Mouse (Mus musculus): ENCODE data around the gene Lcp2. TPM values are rescaled to one million over a fixed set of nuclear protein-coding genes. Genes with fewer than 3 reads are reported as not detected.
A peak's percentile ranks its signal among the peaks of the same experiment; 100 is the strongest.

Lcp2 gene
- 1 to 10 TPM; 3.5 to 3.8 TPM for total RNA-seq (2021)
- long read RNA-seq, experiment 1, result 0 reads
- long read RNA-seq, experiment 2, result 0 reads

DNA sequence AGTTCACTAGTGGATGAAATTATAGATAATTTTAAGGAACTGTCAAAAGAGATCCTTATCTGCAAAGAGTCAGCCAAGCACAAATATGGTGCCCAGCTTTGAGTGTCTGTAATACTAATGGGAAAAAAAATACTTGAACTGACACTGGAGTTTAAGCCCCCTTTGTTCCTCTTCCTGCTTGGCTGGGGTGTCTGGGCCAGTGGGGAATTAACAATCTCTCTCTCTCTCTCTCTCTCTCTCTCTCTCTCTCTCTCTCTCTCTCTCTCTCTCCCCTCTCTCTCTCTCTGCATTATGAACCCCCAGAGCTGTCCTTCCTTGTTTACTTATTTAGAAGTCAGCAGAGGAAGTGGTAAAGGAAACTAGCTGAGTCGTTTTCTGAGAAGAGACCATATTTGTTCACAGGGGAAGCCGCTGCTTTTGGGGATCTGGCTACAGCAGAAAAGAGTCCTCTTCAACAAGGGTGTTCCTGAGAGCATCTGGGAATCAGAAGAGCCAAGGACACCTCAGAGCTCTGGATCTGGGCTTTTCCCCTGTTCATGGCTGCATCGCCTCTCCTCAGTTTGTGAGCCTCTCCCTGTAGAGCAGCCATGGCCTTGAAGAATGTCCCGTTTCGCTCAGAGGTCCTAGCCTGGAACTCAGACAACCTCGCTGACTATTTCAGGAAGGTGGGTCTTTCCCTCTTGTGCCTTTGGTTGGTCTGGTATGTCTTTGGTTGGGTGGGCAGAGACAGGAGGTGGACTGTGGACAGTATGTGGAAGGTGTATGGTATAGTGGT is at the start of gene Lcp2:
Gene Lcp2 (plus strand): TSS at position 154 of the 775 bp plus-strand sequence.
- TF ChIP-seq CTCF (IDR thresholded peaks at IDR 0.05), result no peak
- H3K4me3 ChIP-seq, result peak within 1 kb of the TSS; percentile 21; the same call in 1 of the 2 replicates
- 0 out of 2 replicates have a peak within 1 kb of the TSS, but pooled peaks have one; percentile 16 for H3K27ac ChIP-seq
- DNase-seq (ENCODE audit: extremely low spot score in 1 of 2, low spot score in 2 of 2), result no peak
- intact Hi-C loops (cut with DNase I), result no loop called here

GRCm38 (mm10) chr11:33998244-33998643 is 48.5 kb upstream of the Lcp2 start:
- no peak for DNase-seq (ENCODE audit: extremely low spot score in 1 of 2, low spot score in 2 of 2)
- H3K27ac ChIP-seq, result no peak overlapping the region
- H3K4me3 ChIP-seq, result no peak overlapping the region
- no peak for TF ChIP-seq CTCF (IDR thresholded peaks at IDR 0.05)
- intact Hi-C loops (cut with DNase I), result no loop called here

DNA sequence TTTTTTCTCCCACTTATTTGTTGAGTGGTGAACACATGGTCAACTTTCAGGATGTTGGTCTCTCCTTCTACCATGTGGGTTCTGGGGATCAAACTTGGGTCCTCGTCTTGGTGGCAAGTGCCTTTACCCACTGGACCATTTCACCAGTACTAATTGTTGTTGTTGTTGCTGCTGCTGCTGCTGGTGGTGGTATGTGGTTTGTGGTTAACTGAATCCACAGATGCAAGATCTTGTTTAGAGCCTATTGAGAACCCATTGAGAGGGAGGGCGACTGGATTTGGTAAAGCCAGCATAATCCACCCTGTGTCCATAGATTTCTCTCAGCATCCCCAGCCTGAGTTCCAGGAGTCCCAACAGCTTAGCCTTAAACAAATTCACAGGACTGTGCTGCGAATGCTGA is 46.3 kb upstream of the Lcp2 start:
- DNase-seq (ENCODE audit: extremely low spot score in 1 of 2, low spot score in 2 of 2), result no peak
- TF ChIP-seq CTCF (IDR thresholded peaks at IDR 0.05), result no peak
- no peak overlapping the region for H3K27ac ChIP-seq
- no peak overlapping the region for H3K4me3 ChIP-seq
- intact Hi-C loops (cut with DNase I), result loop anchor here (10.0 kb wide), 1 partner anchor 814 kb away; no protein-coding TSS in a partner anchor

DNA sequence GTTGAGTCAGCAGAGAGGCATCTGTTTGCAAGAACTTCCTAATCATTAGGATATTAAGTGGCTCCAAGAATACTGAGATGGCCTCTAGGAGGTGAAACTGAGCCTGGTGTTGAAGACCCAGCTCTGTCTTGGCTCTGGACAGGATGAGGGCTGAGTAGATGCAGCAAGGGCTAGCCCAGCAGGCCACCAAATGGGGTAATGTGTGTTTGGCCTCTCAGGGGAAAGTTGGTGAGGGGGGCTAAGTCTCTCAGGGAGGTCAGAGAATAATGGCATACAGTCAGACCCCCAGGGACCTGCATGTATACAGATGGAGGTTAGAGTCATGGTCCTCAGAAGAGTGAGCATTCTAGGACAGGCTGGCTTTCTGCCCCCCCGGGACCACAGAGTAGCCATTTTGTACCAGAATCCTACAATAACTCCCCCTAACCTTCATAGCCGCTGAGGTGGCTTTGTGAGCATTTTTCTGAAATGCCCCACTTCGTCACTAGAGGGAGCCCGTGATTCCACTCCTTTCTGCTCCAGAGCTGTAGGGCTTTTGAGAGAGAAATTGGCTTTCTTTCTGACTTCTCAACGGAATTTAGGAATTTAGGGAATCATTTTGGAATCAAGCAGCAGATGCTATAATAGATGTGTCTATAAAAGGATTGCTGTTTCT is 44.7 kb upstream of the Lcp2 start:
- peak; percentile 32 to 67 for DNase-seq (ENCODE audit: extremely low spot score in 1 of 2, low spot score in 2 of 2)
- intact Hi-C loops (cut with DNase I), result loop anchor here (2.0 to 10.0 kb wide), 3 partner anchors 71 to 813 kb away; no protein-coding TSS in a partner anchor
- TF ChIP-seq CTCF (IDR thresholded peaks at IDR 0.05), result peak; percentile 85
- Histone ChIP-seq H3K27ac (no peak overlapping the region), H3K4me3 (no peak overlapping the region)

DNA sequence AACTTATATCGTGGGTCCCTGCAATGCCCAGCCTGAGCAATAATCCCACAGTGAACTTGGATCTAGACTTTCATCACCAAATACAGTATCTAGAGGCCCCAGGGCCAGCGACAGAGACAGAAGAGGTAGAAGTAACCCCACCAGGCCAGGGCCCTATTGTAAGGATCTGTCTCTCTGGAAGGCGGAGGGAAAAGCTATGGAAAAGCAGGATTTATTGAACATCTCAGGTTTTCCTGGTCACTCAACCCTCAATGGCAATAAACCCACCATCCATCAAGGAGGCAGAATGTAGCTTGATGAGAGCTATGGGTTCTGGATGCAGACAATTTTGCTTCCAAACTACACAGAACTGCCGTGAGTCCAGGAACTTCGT is 44.1 kb upstream of the Lcp2 start:
- intact Hi-C loops (cut with DNase I), result loop anchor here (2.0 to 10.0 kb wide), 3 partner anchors 70 to 812 kb away; no protein-coding TSS in a partner anchor
- no peak overlapping the region for H3K27ac ChIP-seq
- TF ChIP-seq CTCF (IDR thresholded peaks at IDR 0.05), result no peak
- DNase-seq (ENCODE audit: extremely low spot score in 1 of 2, low spot score in 2 of 2), result no peak
- no peak overlapping the region for H3K4me3 ChIP-seq

- no peak overlapping the region for H3K27ac ChIP-seq
- intact Hi-C loops (cut with DNase I), result loop anchor here (1.0 to 10.0 kb wide), 3 partner anchors 80 to 807 kb away; no protein-coding TSS in a partner anchor
- no peak for TF ChIP-seq CTCF (IDR thresholded peaks at IDR 0.05)
- no peak overlapping the region for H3K4me3 ChIP-seq
- DNase-seq (ENCODE audit: extremely low spot score in 1 of 2, low spot score in 2 of 2), result no peak
Measured at GRCm38 (mm10) chr11:34007616-34008015, 39.1 kb upstream of the Lcp2 start.

GRCm38 (mm10) chr11:34008214-34008613 is 38.5 kb upstream of the Lcp2 start:
- DNase-seq (ENCODE audit: extremely low spot score in 1 of 2, low spot score in 2 of 2), result no peak
- TF ChIP-seq CTCF (IDR thresholded peaks at IDR 0.05), result no peak
- intact Hi-C loops (cut with DNase I), result loop anchor here (1.0 to 10.0 kb wide), 3 partner anchors 81 to 807 kb away; no protein-coding TSS in a partner anchor
- H3K4me3 ChIP-seq, result no peak overlapping the region
- H3K27ac ChIP-seq, result no peak overlapping the region

DNA sequence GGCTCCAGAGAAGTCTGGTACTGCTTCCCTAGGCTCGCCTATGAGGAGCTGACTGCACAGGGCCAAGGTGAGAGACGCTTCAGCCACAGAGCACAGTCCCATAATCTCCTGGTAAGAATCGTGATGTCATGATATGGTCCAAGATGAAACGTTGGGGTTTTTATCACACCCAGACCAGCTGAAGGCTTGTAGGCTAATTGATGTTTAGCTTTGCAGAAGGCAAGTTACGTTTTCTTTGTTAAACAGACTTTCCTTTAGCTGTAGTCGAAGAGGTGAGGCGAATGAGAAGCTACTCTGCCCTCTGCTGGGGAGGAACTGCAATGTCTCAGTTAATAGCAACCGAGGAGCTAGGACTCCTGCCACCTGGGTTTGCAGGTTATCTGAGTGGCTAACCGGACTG is 38.0 kb upstream of the Lcp2 start:
- DNase-seq (ENCODE audit: extremely low spot score in 1 of 2, low spot score in 2 of 2), result peak; percentile 61 to 64
- H3K4me3 ChIP-seq, result no peak overlapping the region
- H3K27ac ChIP-seq, result no peak overlapping the region
- TF ChIP-seq CTCF (IDR thresholded peaks at IDR 0.05), result peak; percentile 77
- intact Hi-C loops (cut with DNase I), result loop anchor here (1.0 to 10.0 kb wide), 3 partner anchors 81 to 806 kb away; no protein-coding TSS in a partner anchor

- H3K27ac ChIP-seq, result no peak overlapping the region
- H3K4me3 ChIP-seq, result no peak overlapping the region
- no peak for DNase-seq (ENCODE audit: extremely low spot score in 1 of 2, low spot score in 2 of 2)
- TF ChIP-seq CTCF (IDR thresholded peaks at IDR 0.05), result no peak
- intact Hi-C loops (cut with DNase I), result loop anchor here (5.0 to 10.0 kb wide), 2 partner anchors 82 to 805 kb away; no protein-coding TSS in a partner anchor
Measured at GRCm38 (mm10) chr11:34009316-34010087, 37.2 kb upstream of the Lcp2 start.

DNA sequence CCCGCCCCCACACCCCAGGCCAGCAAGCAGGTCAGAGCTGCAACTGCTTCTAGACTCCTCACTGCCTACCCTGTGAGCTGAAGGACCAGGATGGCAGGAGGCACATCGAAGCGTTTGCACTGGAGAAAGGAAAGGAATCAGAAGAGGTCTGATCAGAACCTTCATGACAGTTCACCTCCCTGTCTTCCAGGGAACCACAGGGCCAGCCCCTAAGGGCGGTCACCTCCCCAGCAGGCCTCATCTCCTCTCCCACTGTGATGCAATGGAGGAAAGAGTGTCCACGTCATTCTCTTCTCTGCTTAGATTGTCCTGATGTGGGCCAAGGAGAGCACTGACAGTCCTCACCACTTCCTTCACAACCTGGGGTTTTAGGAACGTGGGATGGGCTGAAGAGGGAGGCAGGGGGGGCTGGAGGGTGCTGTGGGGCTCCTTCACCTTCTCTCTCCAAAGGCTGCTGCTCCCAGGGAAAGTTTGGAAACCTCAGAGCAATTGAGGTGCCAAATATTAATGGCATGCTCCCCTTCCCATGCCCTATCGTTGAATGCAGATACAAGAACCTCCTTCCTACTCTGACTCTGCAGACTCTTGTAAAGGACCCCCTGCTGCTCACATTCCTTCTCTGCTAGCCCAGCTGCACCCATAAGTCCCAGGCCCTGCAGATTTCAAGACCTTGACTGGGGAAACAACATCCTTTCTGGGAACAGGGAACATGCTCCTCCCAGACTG is 36.4 kb upstream of the Lcp2 start:
- intact Hi-C loops (cut with DNase I), result no loop called here
- H3K27ac ChIP-seq, result no peak overlapping the region
- no peak for TF ChIP-seq CTCF (IDR thresholded peaks at IDR 0.05)
- no peak for DNase-seq (ENCODE audit: extremely low spot score in 1 of 2, low spot score in 2 of 2)
- H3K4me3 ChIP-seq, result no peak overlapping the region

DNA sequence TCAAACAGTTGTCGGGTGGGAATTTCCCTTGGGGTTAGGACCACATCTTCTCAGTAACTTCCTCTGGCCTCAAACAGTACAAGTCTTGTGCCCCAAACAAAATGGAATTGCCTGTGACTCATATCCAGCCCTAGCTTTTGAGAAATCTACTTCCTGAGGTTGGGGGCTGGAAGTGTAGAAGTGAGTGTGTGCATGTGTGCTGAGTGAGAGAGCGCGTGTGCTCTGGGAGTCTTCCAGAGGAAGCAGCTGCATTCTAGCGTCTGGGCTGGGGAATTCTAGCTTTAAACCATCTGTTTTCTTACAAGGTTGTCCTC is 35.9 kb upstream of the Lcp2 start:
- intact Hi-C loops (cut with DNase I), result no loop called here
- no peak for TF ChIP-seq CTCF (IDR thresholded peaks at IDR 0.05)
- Histone ChIP-seq H3K27ac (no peak overlapping the region), H3K4me3 (no peak overlapping the region)
- peak in 1 of 2 experiments; percentile 14 for DNase-seq (ENCODE audit: extremely low spot score in 1 of 2, low spot score in 2 of 2)

Measured in left cerebral cortex, adult 2 months (tissue).